Mouse (Mus musculus) neutrophil, adult 5-6 weeks (primary cell): ENCODE measurements around the gene Naa40. TPM values are rescaled to one million over a fixed set of nuclear protein-coding genes. Genes with fewer than 3 reads are reported as not detected.
A peak's percentile ranks its signal among the peaks of the same experiment; 100 is the strongest.

Experiments
- ATAC-seq: fragments of 151-379, 151-347 bp; 2 replicates; pipeline ENCODE4 v1.8.0; 2017; ENCODE audit warnings: mild to moderate bottlenecking, moderate TSS enrichment; ENCODE audit not compliant: insufficient number of reproducible peaks, poor library complexity, low FRiP score, severe bottlenecking; ENCODE audit errors: extremely low read depth
- total RNA-seq: library from RNA; stranded (forward); fragments of 200-1000 nt; gene quantifications from 2 replicates; pipeline ENCODE4 v1.2.3, GENCODE M21; 2017

The Naa40 gene
- total RNA-seq, result 19.6 and 24.4 TPM in 2 replicates

DNA sequence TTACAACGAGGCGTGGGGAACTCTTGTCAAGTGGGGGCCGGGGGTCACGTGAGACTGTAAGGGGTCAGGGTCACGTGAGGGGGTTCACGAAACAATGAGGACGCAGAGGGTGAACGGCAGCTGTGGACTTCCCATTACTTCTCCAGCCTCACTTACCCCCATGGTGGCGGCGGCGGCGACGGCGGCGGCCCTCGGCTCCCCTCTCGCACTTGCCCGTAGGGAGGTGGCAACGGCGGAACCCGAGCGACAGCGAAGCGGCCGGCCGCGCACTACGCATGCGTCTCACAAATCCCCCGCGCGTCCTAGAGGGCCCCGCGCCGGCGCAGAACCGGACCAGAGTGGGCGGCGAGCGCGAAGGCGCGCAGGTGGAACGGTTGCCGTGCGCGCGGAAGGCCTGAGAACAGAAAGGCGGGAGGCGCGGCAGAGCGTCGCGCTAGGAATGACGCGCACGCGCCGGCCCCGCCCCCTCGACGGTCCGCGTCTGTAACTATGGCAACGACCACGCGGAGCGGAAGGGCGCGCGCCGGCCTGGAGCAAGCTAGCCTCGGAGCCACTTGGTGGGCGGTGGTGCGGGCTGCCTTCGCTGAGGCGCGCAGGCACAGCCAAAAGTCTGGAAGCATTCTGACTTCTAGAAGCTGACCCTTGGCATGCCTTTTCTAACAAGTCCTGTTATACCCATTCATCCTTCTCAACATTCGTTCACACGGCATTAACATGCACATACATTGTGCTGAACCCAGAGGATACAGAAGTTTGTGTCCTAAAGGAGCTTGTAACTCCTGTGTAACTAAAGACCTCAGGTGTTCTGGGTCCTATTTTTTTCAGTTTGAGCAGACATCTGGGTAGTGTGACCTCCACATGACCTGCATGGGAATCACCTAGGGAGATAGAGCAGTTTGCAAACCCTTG is at the start of gene Naa40:
TSS of gene Naa40 (minus strand) at position 402 of the 909 bp plus-strand sequence.
- ATAC-seq, result peak; percentile 88

DNA sequence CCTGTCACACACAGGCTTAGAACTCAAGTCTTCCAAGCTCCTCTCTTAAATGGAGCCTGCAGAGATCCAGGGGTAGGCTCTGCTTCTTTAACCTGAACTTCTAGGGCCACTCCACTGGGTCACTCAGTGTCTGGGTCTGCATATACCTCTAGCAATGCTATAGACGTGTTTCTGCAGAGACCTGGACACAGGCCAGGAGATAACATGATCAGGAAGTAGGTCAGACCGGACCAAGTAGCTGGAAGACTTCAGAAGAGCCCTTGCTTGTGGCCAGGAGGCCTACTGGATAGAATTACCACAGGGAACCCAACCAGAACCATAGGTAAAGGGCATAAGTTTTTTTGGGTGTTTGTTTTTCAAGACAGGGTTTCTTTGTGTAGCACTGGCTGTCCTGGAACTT is 48.8 kb upstream of the Naa40 start:
- ATAC-seq, result no peak

DNA sequence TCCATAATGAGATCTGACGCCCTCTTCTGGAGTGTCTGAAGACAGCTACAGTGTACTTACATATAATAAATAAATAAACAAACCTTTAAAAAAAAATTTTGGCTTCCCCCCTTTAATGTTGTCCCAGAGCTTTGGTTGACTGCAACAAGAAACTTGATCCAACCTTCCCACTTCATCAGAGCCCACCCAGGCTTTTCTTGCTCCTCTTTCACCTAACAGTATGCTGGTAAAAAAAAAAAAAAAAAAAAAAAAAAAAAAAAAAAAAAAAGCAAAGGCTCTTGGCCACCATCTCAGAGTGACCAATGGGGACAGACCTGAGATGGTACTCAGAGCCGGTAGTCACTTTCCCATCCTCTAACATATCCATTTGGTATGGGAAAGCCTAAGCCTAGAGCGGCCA is 47.3 kb upstream of the Naa40 start:
- ATAC-seq, result no peak

- ATAC-seq, result no peak
Measured at GRCm38 (mm10) chr19:7286563-7287315, 45.8 kb upstream of the Naa40 start.

DNA sequence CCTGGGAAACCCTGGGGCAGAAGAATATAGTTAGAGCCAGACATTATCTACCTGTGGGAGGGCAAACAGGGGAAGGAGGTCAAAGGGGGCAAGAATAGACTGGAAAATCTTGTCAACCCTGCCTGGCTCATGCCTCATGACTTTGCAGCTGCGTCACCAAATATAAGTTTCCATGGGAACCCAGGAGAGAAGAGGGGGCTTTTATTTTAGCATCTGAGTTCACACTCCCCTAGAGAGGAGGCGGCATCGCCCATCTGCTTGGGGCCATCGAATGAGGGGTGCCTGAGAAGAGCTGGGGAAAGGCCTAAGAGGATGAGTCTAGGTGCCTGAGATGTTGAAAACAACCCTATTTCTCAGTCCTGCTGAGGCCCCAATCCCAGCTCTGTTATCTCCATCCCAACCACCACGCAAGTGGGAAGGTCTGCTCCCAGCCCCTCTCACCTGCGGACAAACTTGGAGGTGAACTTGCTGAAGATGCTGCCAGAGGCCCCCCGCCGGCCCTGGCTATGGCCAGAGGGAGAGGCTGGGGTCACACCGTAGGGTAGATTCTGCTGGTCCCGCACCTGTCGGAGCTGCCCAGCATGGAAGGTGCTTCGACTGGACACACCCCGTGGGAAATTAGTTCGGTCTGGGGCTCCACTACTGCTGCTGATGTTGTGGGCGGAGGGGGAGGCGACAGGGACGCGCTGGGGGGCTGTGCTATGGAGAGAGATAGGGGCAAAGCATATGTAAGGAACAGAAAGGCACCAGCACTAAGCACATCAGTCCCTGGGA is 39.8 kb upstream of the Naa40 start:
- no peak for ATAC-seq

DNA sequence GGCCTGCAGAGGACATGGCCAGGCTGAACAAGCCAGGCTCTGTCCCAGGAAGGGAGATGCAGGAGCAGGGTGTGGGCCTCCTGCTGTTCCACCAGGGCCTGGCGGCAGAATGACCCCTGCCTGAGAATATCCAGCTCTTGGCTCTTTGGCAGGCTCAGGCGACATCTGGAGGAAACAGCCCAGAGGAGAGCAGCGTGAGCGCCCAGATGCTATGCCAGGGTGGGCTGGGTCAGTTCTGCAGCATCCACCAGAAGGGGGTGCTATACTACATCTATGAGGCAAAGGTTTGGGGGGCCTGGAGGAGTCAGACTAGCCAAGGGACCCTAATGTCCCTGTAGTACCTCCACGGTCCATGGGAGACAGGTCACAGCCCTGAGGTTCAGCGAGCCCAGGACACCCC is 38.1 kb upstream of the Naa40 start:
- ATAC-seq, result no peak

DNA sequence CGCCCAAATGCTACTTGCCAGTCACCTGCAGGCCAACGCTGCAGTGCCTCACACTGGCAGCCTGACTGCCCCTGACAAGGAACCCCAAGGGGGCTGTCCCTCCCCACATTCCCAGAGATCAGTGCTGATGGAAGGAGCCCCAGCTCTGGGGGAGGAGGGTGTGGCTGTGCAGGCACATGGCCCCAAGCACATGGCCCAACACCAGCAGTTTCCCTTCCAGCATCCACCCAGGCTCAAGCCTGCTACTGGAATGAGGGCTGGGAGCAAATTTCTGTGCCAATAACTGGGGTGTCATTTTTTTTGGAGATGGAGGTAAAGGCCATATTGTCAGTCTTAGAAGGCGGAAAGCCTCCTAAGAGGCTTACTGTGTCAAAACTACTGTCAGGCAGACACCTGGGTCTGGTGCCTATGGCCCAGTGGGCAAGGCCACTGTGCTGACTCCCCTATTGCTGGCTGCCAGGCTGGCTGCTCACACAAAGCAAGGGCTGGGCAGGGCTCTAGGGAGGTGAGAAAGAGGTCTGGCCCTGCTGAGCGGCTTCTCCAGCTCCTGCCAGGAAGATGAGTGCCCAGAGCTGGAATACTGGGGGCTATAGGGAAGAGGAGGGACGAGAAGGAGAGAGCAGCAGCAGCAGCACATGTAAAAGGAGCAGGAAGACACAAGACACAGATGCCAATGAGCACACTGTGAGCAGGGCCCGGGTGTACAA is 37.4 kb upstream of the Naa40 start:
- no peak for ATAC-seq

DNA sequence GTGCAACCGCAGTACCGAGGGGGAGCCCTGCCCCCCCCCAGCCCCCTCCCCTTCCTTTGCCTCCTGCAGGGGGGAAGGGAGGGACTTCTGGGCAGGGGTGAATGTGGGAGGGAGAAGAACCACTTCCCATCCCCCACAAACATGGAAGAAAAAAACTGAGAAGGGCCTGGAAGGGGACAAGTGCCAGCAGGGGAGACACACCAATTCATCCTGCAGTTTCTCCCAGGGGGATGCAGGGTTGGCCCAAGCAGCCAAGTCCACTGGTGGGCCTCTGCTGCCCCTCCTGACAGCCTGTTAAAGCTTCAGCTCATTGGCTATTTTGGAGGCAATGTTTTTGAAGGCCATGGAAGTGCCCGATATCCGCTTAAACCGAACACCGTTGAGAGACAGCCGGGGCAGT is 35.8 kb upstream of the Naa40 start:
- no peak for ATAC-seq

DNA sequence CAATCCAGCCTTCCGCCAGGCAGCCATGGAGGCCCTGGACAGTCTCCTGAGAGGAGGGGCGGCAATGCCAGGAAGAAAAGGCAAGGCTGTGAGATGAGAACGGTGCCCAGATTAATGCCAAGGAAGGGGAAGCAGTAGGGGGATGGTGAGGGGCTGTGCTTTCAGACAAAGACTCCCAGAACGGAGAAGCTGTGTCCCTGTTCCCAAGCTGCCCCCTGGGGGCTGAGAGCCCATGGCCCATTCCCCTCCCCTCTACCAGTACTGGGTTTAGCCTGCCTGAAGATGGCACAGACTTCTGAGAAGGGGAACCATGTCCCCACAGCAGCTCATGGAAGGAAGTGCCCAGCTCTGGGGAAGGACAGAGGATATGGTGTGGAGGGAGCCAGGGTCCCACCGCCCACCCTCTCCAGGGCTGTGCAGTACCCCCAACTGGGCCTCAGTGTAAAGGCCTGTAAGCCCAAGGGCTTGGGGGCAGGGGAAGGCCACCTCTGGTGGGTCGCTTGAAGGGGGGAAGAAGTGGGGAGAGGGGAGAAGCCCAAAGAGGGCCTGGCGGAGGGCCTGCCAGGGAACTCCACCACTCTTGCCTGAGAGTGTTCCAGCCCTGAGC is 35.2 kb upstream of the Naa40 start:
- ATAC-seq, result no peak

- ATAC-seq, result no peak
Measured at GRCm38 (mm10) chr19:7275131-7275789, 34.3 kb upstream of the Naa40 start.

GRCm38 (mm10) chr19:7274326-7274990 is 33.5 kb upstream of the Naa40 start:
- no peak for ATAC-seq

DNA sequence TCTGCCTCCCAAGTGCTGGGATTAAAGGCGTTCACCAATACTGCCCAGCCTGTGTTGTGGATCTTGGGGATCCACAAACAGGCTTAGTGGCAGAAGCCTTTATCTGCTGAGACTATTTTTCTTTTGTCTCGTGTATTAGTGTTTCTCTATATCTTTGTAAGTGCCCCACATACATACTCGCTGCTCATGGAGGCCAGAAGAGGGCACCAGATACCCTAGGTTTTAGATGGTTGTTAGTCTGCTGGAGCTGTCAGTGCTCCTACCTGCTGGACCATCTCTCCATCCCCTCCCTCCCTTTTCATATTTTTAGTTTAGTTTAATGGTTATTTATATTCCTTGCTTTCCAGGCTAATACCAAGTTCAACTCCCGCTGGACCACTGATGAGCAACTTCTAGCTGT is 32.5 kb upstream of the Naa40 start:
- ATAC-seq, result no peak

- no peak for ATAC-seq
Measured at GRCm38 (mm10) chr19:7269290-7270044, 28.5 kb upstream of the Naa40 start.

- 0 out of 2 replicates have a peak, but pooled peaks have one; percentile 30 for ATAC-seq
Measured at GRCm38 (mm10) chr19:7268722-7269090, 27.7 kb upstream of the Naa40 start.

GRCm38 (mm10) chr19:7267781-7268721 is 27.1 kb upstream of the Naa40 start:
- ATAC-seq, result peak; percentile 47
